Mouse (Mus musculus): Measurements from ENCODE around the gene D430041D05Rik.
"Not testable (repeated sequence)": the region's sequence is repeated elsewhere in the genome, so short reads cannot be mapped to it uniquely, and the experiment has no call there.

- TF ChIP-seq POLR2A (IDR thresholded peaks at IDR 0.05; ENCODE audit: borderline replicate concordance, low read depth, low read length); CTCF (IDR thresholded peaks at IDR 0.05; ENCODE audit: low read depth, low read length): not testable (repeated sequence)
Observed at GRCm38 (mm10) chr2:104117173-104117572, 293.6 kb downstream of the D430041D05Rik start.
